Mouse (Mus musculus): ENCODE measurements around the gene Oxtr. TPM values are rescaled to one million over a fixed set of nuclear protein-coding genes. Genes with fewer than 3 reads are reported as not detected.

Oxtr gene
- total RNA-seq (2021), result 1 to 10 TPM; 7.4 to 8.5 TPM
- long read RNA-seq, partial matches to known transcripts, result 0 of 3 reads
- long read RNA-seq, other reads (novel, unspliced or antisense), result 3 of 3 reads

GRCm38 (mm10) chr6:112489910-112490559 is at the start of gene Oxtr:
Gene Oxtr, minus strand, starts transcription at chr6:112489943.
- DNase-seq (ENCODE audit: low spot score in 2 of 2), result no peak

- DNase-seq (ENCODE audit: low spot score in 2 of 2), result no peak
Observed at GRCm38 (mm10) chr6:112525434-112525833, 35.7 kb upstream of the Oxtr start.

- no peak for DNase-seq (ENCODE audit: low spot score in 2 of 2)
Observed at GRCm38 (mm10) chr6:112524459-112524858, 34.7 kb upstream of the Oxtr start.

GRCm38 (mm10) chr6:112517991-112518390 is 28.2 kb upstream of the Oxtr start:
- no peak for DNase-seq (ENCODE audit: low spot score in 2 of 2)

- no peak for DNase-seq (ENCODE audit: low spot score in 2 of 2)
Observed at GRCm38 (mm10) chr6:112517572-112517971, 27.8 kb upstream of the Oxtr start.

- DNase-seq (ENCODE audit: low spot score in 2 of 2), result peak in 1 of 2 experiments; percentile 0
Observed at GRCm38 (mm10) chr6:112516496-112516895, 26.8 kb upstream of the Oxtr start.

- no peak for DNase-seq (ENCODE audit: low spot score in 2 of 2)
Observed at GRCm38 (mm10) chr6:112514591-112514990, 24.8 kb upstream of the Oxtr start.

GRCm38 (mm10) chr6:112510346-112510745 is 20.6 kb upstream of the Oxtr start:
- peak; percentile 41 to 58 for DNase-seq (ENCODE audit: low spot score in 2 of 2)

- DNase-seq (ENCODE audit: low spot score in 2 of 2), result peak in 1 of 2 experiments; percentile 32
Observed at GRCm38 (mm10) chr6:112509590-112510131, 19.9 kb upstream of the Oxtr start.

- no peak for DNase-seq (ENCODE audit: low spot score in 2 of 2)
Observed at GRCm38 (mm10) chr6:112507617-112508016, 17.9 kb upstream of the Oxtr start.

GRCm38 (mm10) chr6:112501156-112501555 is 11.4 kb upstream of the Oxtr start:
- peak; percentile 48 to 53 for DNase-seq (ENCODE audit: low spot score in 2 of 2)

- no peak for DNase-seq (ENCODE audit: low spot score in 2 of 2)
Observed at GRCm38 (mm10) chr6:112499456-112499855, 9.7 kb upstream of the Oxtr start.

GRCm38 (mm10) chr6:112498716-112499115 is 9.0 kb upstream of the Oxtr start:
- no peak for DNase-seq (ENCODE audit: low spot score in 2 of 2)

GRCm38 (mm10) chr6:112497456-112497855 is 7.7 kb upstream of the Oxtr start:
- DNase-seq (ENCODE audit: low spot score in 2 of 2), result no peak

GRCm38 (mm10) chr6:112496291-112497060 is 6.7 kb upstream of the Oxtr start:
- DNase-seq (ENCODE audit: low spot score in 2 of 2), result no peak

- DNase-seq (ENCODE audit: low spot score in 2 of 2), result no peak
Observed at GRCm38 (mm10) chr6:112495219-112495618, 5.5 kb upstream of the Oxtr start.

- no peak for DNase-seq (ENCODE audit: low spot score in 2 of 2)
Observed at GRCm38 (mm10) chr6:112494620-112495081, 4.9 kb upstream of the Oxtr start.

GRCm38 (mm10) chr6:112493371-112493770 is 3.6 kb upstream of the Oxtr start:
- no peak for DNase-seq (ENCODE audit: low spot score in 2 of 2)

GRCm38 (mm10) chr6:112492656-112493055 is 2.9 kb upstream of the Oxtr start:
- DNase-seq (ENCODE audit: low spot score in 2 of 2), result no peak

GRCm38 (mm10) chr6:112491521-112491920 is 1.8 kb upstream of the Oxtr start:
- DNase-seq (ENCODE audit: low spot score in 2 of 2), result no peak

- DNase-seq (ENCODE audit: low spot score in 2 of 2), result peak; percentile 92
Observed at GRCm38 (mm10) chr6:112490625-112491242, 991 bp upstream of the Oxtr start.

Measured in layer of hippocampus, postnatal 10 days (tissue).